Mouse (Mus musculus) liver, postnatal 0 days (tissue): Measurements from ENCODE around the gene Gm20388.

ENCODE experiments used
- CTCF ChIP-seq: sonication (generic); IDR thresholded peaks from 2 replicates; pipeline ENCODE4 v1.5.1; 2016; ENCODE audit warnings: antibody characterized with exemption, low read depth
- EP300 ChIP-seq: IDR thresholded peaks from 2 replicates; pipeline ENCODE4 v1.6.1; 2016; ENCODE audit warnings: antibody characterized with exemption, low read depth, mild to moderate bottlenecking

GRCm38 (mm10) chr8:122157689-122158088 lies 2247.0 kb downstream of the Gm20388 start:
- TF ChIP-seq CTCF, result no peak
- TF ChIP-seq EP300, result no peak
